Mouse (Mus musculus) spleen, adult 2 months (tissue): Measurements from ENCODE around the gene Sema3f. TPM values are rescaled to one million over a fixed set of nuclear protein-coding genes. Genes with fewer than 3 reads are reported as not detected.

Experiments used
- DNase-seq, 2 experiments: peaks; one replicate each; pipeline versions ENCODE4 v3.0.0 to v3.0.0-alpha.2; 2012 to 2021; ENCODE audit warnings: low spot score in 2 of 2, low read depth in 1 of 2
- H3K27ac ChIP-seq: fragments of 200-500 bp; 2 replicates; pipeline ENCODE4 v1.5.1; 2012; ENCODE audit warnings: low read length, inconsistent platforms; ENCODE audit not compliant: insufficient read depth
- H3K27me3 ChIP-seq: fragments of 200-500 bp; 2 replicates; pipeline ENCODE4 v1.6.1; 2012; ENCODE audit warnings: mild to moderate bottlenecking, moderate library complexity, low read length, inconsistent platforms; ENCODE audit not compliant: control insufficient read depth, insufficient read depth
- H3K36me3 ChIP-seq: fragments of 200-500 bp; 2 replicates; pipeline ENCODE4 v1.6.1; 2012; ENCODE audit warnings: mild to moderate bottlenecking, low read length, inconsistent platforms; ENCODE audit not compliant: control insufficient read depth, insufficient read depth
- H3K4me1 ChIP-seq: fragments of 200-500 bp; 2 replicates; pipeline ENCODE4 v1.6.1; 2011; ENCODE audit warnings: inconsistent platforms; ENCODE audit not compliant: control insufficient read depth, insufficient read depth, insufficient read length
- H3K4me3 ChIP-seq: fragments of 200-500 bp; 2 replicates; pipeline ENCODE4 v1.5.1; 2011; ENCODE audit warnings: mild to moderate bottlenecking, inconsistent platforms; ENCODE audit not compliant: insufficient read depth, insufficient read length; ENCODE audit errors: extremely low read depth
- CTCF ChIP-seq: fragments of 200-500 bp; IDR thresholded peaks from 2 replicates; pipeline ENCODE4 v1.5.1; 2011; ENCODE audit warnings: mild to moderate bottlenecking, inconsistent platforms; ENCODE audit not compliant: insufficient read depth, insufficient read length, insufficient replicate concordance; ENCODE audit errors: extremely low read depth
- POLR2A ChIP-seq: fragments of 200-500 bp; IDR thresholded peaks from 2 replicates; pipeline ENCODE4 v1.6.1; 2011; ENCODE audit warnings: low read depth, low read length, inconsistent platforms
- WGBS: fragments of 180-500 bp; shearing (Covaris S2); methylation state at CpG from one replicate; pipeline ENCODE4 v1.1.7; 2018; 5-methylcytosine and 5-hydroxymethylcytosine counted together
- polyA plus RNA-seq: library from polyadenylated mRNA; depleted of rRNA; stranded (reverse); fragments of >200 nt; gene quantifications from 2 replicates; pipeline ENCODE4 v1.2.3, GENCODE M21; 2012

The Sema3f gene
- polyA plus RNA-seq, 1 experiment, result 61.6 TPM

GRCm38 (mm10) chr9:107728919-107729670 lies 18.8 kb upstream of the Sema3f start:
- TF ChIP-seq CTCF (no peak), POLR2A (no peak)
- Histone ChIP-seq H3K36me3 (no peaks in the 10 kb centered on the region), H3K4me3 (no peak overlapping the region), H3K27me3 (no peaks in the 10 kb centered on the region), H3K27ac (no peak overlapping the region), H3K4me1 (peaks cover 4% of the 10 kb centered on the region; the same call in 1 of the 2 replicates)
- WGBS, result 66% methylated on average over 6 of the region's 6 CpGs
- DNase-seq, result no peak

GRCm38 (mm10) chr9:107727041-107727440 lies 16.8 kb upstream of the Sema3f start:
- Histone ChIP-seq H3K36me3 (no peaks in the 10 kb centered on the region), H3K4me1 (peaks cover 8% of the 10 kb centered on the region; the same call in 1 of the 2 replicates), H3K27ac (no peak overlapping the region), H3K4me3 (no peak overlapping the region), H3K27me3 (no peaks in the 10 kb centered on the region)
- TF ChIP-seq CTCF, result no peak
- TF ChIP-seq POLR2A, result no peak
- DNase-seq, result no peak
- 74% methylated on average over 3 of the region's 3 CpGs for WGBS

- 90% methylated on average over 1 of the region's 1 CpGs for WGBS
- DNase-seq, result no peak
- peak overlapping the region; percentile 30 for H3K27ac ChIP-seq
- no peak overlapping the region for H3K4me3 ChIP-seq
- H3K27me3 ChIP-seq, result no peaks in the 10 kb centered on the region
- no peaks in the 10 kb centered on the region for H3K36me3 ChIP-seq
- TF ChIP-seq CTCF, result no peak
- no peak for TF ChIP-seq POLR2A
- H3K4me1 ChIP-seq, result peaks cover 8% of the 10 kb centered on the region; the same call in 1 of the 2 replicates
Measured at GRCm38 (mm10) chr9:107724796-107725195, 14.5 kb upstream of the Sema3f start.

GRCm38 (mm10) chr9:107723794-107724531 lies 13.7 kb upstream of the Sema3f start:
- no peaks in the 10 kb centered on the region for H3K36me3 ChIP-seq
- no peak for DNase-seq
- WGBS, result 2% methylated on average over 11 of the region's 11 CpGs
- TF ChIP-seq POLR2A (no peak), CTCF (no peak)
- H3K27me3 ChIP-seq, result no peaks in the 10 kb centered on the region
- H3K27ac ChIP-seq, result peak overlapping the region; percentile 32; the same call in 1 of the 2 replicates
- H3K4me1 ChIP-seq, result peaks cover 8% of the 10 kb centered on the region; the same call in 1 of the 2 replicates
- no peak overlapping the region for H3K4me3 ChIP-seq

GRCm38 (mm10) chr9:107723292-107723691 lies 13.0 kb upstream of the Sema3f start:
- no peak for DNase-seq
- H3K27ac ChIP-seq, result no peak overlapping the region
- 72% methylated on average over 6 of the region's 6 CpGs for WGBS
- peaks cover 8% of the 10 kb centered on the region; the same call in 1 of the 2 replicates for H3K4me1 ChIP-seq
- no peak overlapping the region for H3K4me3 ChIP-seq
- H3K27me3 ChIP-seq, result no peaks in the 10 kb centered on the region
- TF ChIP-seq POLR2A (no peak), CTCF (no peak)
- H3K36me3 ChIP-seq, result no peaks in the 10 kb centered on the region

- H3K4me3 ChIP-seq, result no peak overlapping the region
- H3K4me1 ChIP-seq, result peaks cover 4% of the 10 kb centered on the region; the same call in 1 of the 2 replicates
- DNase-seq, result no peak
- H3K36me3 ChIP-seq, result no peaks in the 10 kb centered on the region
- no peak for TF ChIP-seq CTCF
- no peak for TF ChIP-seq POLR2A
- H3K27ac ChIP-seq, result no peak overlapping the region
- H3K27me3 ChIP-seq, result no peaks in the 10 kb centered on the region
- WGBS, result 78% methylated on average over 10 of the region's 10 CpGs
Measured at GRCm38 (mm10) chr9:107718781-107719540, 8.7 kb upstream of the Sema3f start.

GRCm38 (mm10) chr9:107716951-107717350 lies 6.7 kb upstream of the Sema3f start:
- TF ChIP-seq CTCF (no peak), POLR2A (no peak)
- no peak for DNase-seq
- H3K27me3 ChIP-seq, result no peaks in the 10 kb centered on the region
- 96% methylated on average over 6 of the region's 6 CpGs for WGBS
- no peak overlapping the region for H3K27ac ChIP-seq
- no peaks in the 10 kb centered on the region for H3K36me3 ChIP-seq
- no peaks in the 10 kb centered on the region for H3K4me1 ChIP-seq
- no peak overlapping the region for H3K4me3 ChIP-seq
